In the genomic region with DNA sequence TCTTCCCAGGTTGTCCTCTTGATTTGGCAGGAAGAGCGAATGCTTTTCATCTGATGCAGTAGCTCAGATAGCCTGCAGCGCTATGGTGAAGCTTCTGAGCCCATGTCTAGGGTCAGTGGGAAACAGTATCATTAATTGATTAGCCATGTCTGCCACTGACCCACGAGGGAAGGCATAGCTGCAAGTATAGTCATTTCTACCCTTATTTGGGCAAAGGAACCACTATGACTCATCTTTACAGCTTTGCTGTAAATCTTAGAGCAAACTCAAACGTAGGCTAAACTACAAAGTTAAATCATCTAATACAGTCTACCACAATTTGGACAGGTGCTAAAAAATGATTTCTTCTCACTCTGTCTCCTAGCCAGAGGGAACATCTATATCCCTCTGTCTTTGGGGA, we compare ENCODE assay signal across 11 mouse cellular contexts.
"Had no signal": no experiment of that assay in that cellular context is flagged by ENCODE, and none has a peak within 500 bp of the region (broad histone marks: within the 10 kb centered on the region; RNA-seq: fewer than 3 reads in every experiment).

No protein-coding gene starts in this region.

- H3K27ac ChIP-seq: limb, embryonic 13.5 days; liver, embryonic 14.5 days; midbrain, embryonic 10.5 days; stomach, embryonic 15.5 days had no signal

- H3K4me2 ChIP-seq: limb, embryonic 13.5 days; stomach, embryonic 15.5 days had no signal

- ATAC-seq: intestine, embryonic 16.5 days; midbrain, embryonic 16.5 days had no signal

- H3K4me3 ChIP-seq: limb, embryonic 13.5 days; midbrain, embryonic 10.5 days; stomach, embryonic 15.5 days had no signal

- DNase-seq: kidney, postnatal 14 days; lung, adult 18-20 months; right cerebral cortex, postnatal 14 days; thymus, adult 2 months; thymus, postnatal 25 days had no signal

- H3K9ac ChIP-seq: limb, embryonic 13.5 days; liver, embryonic 14.5 days; stomach, embryonic 15.5 days had no signal

- H3K27me3 ChIP-seq: limb, embryonic 13.5 days; stomach, embryonic 15.5 days had no signal

- H3K4me1 ChIP-seq: midbrain, embryonic 10.5 days; stomach, embryonic 15.5 days had no signal

- H3K36me3 ChIP-seq: limb, embryonic 13.5 days; midbrain, embryonic 10.5 days; stomach, embryonic 15.5 days had no signal

- H3K9me3 ChIP-seq: limb, embryonic 13.5 days; midbrain, embryonic 10.5 days; stomach, embryonic 15.5 days had no signal
